Mouse (Mus musculus): ENCODE data around the gene Fam208b. TPM values are rescaled to one million over a fixed set of nuclear protein-coding genes. Genes with fewer than 3 reads are reported as not detected.

Gene Fam208b
- 19.7 and 23.2 TPM in 2 replicates for polyA plus RNA-seq (2015; fragmentation: Nextera tagmentation; extraction: Ambion mirVana)

- peak within 1 kb of the TSS; percentile 88 for H3K9ac ChIP-seq (replicated peaks)
Measured at GRCm38 (mm10) chr13:3610795-3611438, at the start of gene Fam208b. Gene Fam208b (minus strand): TSS chr13:3611108.

GRCm38 (mm10) chr13:3659163-3660160, 48.6 kb upstream of the Fam208b start:
- WGBS, result 85% methylated on average over 16 of the region's 16 CpGs
- Histone ChIP-seq H3K4me1 (replicated peaks) (no peaks in the 10 kb centered on the region), H3K9me3 (no peaks in the 10 kb centered on the region), H3K27me3 (no peaks in the 10 kb centered on the region), H3K27ac (no peak overlapping the region), H3K36me3 (no peaks in the 10 kb centered on the region), H3K4me2 (replicated peaks) (no peak overlapping the region), H3K4me3 (replicated peaks) (no peak overlapping the region), H3K9ac (replicated peaks) (no peak overlapping the region)
- no peak for ATAC-seq

More at GRCm38 (mm10) chr13:3610795-3611438, at the start of gene Fam208b:
- H3K9me3 ChIP-seq, result no peaks in the 10 kb centered on the region
- peaks cover 5% of the 10 kb centered on the region; the same call in 1 of the 2 replicates for H3K27me3 ChIP-seq
- H3K27ac ChIP-seq, result peak within 1 kb of the TSS; percentile 89
- peak within 1 kb of the TSS; percentile 86 for H3K4me3 ChIP-seq (replicated peaks)
- peak; percentile 98 for ATAC-seq
- no peaks in the 10 kb centered on the region for H3K36me3 ChIP-seq
- peaks cover 9% of the 10 kb centered on the region for H3K4me1 ChIP-seq (replicated peaks)
- H3K4me2 ChIP-seq (replicated peaks), result peak within 1 kb of the TSS; percentile 78
- under 1% methylated on average over 58 of the region's 58 CpGs for WGBS

- H3K9ac ChIP-seq (replicated peaks), result no peak overlapping the region
- H3K4me1 ChIP-seq (replicated peaks), result no peaks in the 10 kb centered on the region
- no peak overlapping the region for H3K4me3 ChIP-seq (replicated peaks)
- H3K27me3 ChIP-seq, result no peaks in the 10 kb centered on the region
- H3K36me3 ChIP-seq, result peaks cover 22% of the 10 kb centered on the region
- no peak for ATAC-seq
- H3K27ac ChIP-seq, result no peak overlapping the region
- H3K9me3 ChIP-seq, result no peaks in the 10 kb centered on the region
- 93% methylated on average over 2 of the region's 2 CpGs for WGBS
- no peak overlapping the region for H3K4me2 ChIP-seq (replicated peaks)
Measured at GRCm38 (mm10) chr13:3654432-3654831, 43.5 kb upstream of the Fam208b start.

GRCm38 (mm10) chr13:3650569-3650968, 39.7 kb upstream of the Fam208b start:
- Histone ChIP-seq H3K4me3 (replicated peaks) (no peak overlapping the region), H3K9me3 (no peaks in the 10 kb centered on the region), H3K36me3 (peaks cover 39% of the 10 kb centered on the region), H3K9ac (replicated peaks) (no peak overlapping the region), H3K27me3 (no peaks in the 10 kb centered on the region), H3K27ac (no peak overlapping the region), H3K4me1 (replicated peaks) (no peaks in the 10 kb centered on the region), H3K4me2 (replicated peaks) (no peak overlapping the region)
- no peak for ATAC-seq
- 93% methylated on average over 4 of the region's 4 CpGs for WGBS

- Histone ChIP-seq H3K9ac (replicated peaks) (no peak overlapping the region), H3K9me3 (no peaks in the 10 kb centered on the region), H3K4me3 (replicated peaks) (no peak overlapping the region), H3K27ac (no peak overlapping the region), H3K27me3 (no peaks in the 10 kb centered on the region), H3K4me1 (replicated peaks) (no peaks in the 10 kb centered on the region), H3K4me2 (replicated peaks) (no peak overlapping the region), H3K36me3 (peaks cover 50% of the 10 kb centered on the region)
- WGBS, result 86% methylated on average over 7 of the region's 7 CpGs
- no peak for ATAC-seq
Measured at GRCm38 (mm10) chr13:3646566-3646965, 35.7 kb upstream of the Fam208b start.

GRCm38 (mm10) chr13:3645919-3646318, 35.0 kb upstream of the Fam208b start:
- Histone ChIP-seq H3K27me3 (no peaks in the 10 kb centered on the region), H3K4me3 (replicated peaks) (no peak overlapping the region), H3K9me3 (no peaks in the 10 kb centered on the region), H3K9ac (replicated peaks) (no peak overlapping the region), H3K4me2 (replicated peaks) (no peak overlapping the region), H3K27ac (no peak overlapping the region), H3K4me1 (replicated peaks) (no peaks in the 10 kb centered on the region), H3K36me3 (peaks cover 48% of the 10 kb centered on the region)
- no peak for ATAC-seq
- 91% methylated on average over 3 of the region's 3 CpGs for WGBS

- 93% methylated on average over 5 of the region's 5 CpGs for WGBS
- H3K4me1 ChIP-seq (replicated peaks), result no peaks in the 10 kb centered on the region
- no peak overlapping the region for H3K4me3 ChIP-seq (replicated peaks)
- H3K27me3 ChIP-seq, result no peaks in the 10 kb centered on the region
- ATAC-seq, result no peak
- no peak overlapping the region for H3K4me2 ChIP-seq (replicated peaks)
- H3K36me3 ChIP-seq, result peaks cover 39% of the 10 kb centered on the region
- H3K27ac ChIP-seq, result no peak overlapping the region
- H3K9me3 ChIP-seq, result no peaks in the 10 kb centered on the region
- H3K9ac ChIP-seq (replicated peaks), result no peak overlapping the region
Measured at GRCm38 (mm10) chr13:3644871-3645270, 34.0 kb upstream of the Fam208b start.

GRCm38 (mm10) chr13:3642538-3642937, 31.6 kb upstream of the Fam208b start:
- no peak overlapping the region for H3K9ac ChIP-seq (replicated peaks)
- no peak overlapping the region for H3K4me2 ChIP-seq (replicated peaks)
- no peak overlapping the region for H3K4me3 ChIP-seq (replicated peaks)
- H3K36me3 ChIP-seq, result peaks cover 30% of the 10 kb centered on the region
- no peaks in the 10 kb centered on the region for H3K27me3 ChIP-seq
- no peaks in the 10 kb centered on the region for H3K9me3 ChIP-seq
- no peak overlapping the region for H3K27ac ChIP-seq
- no peak for ATAC-seq
- H3K4me1 ChIP-seq (replicated peaks), result no peaks in the 10 kb centered on the region
- WGBS, result 91% methylated on average over 5 of the region's 5 CpGs

- Histone ChIP-seq H3K9me3 (no peaks in the 10 kb centered on the region), H3K27ac (no peak overlapping the region), H3K4me2 (replicated peaks) (no peak overlapping the region), H3K4me1 (replicated peaks) (no peaks in the 10 kb centered on the region), H3K9ac (replicated peaks) (no peak overlapping the region), H3K4me3 (replicated peaks) (no peak overlapping the region), H3K36me3 (peaks cover 30% of the 10 kb centered on the region), H3K27me3 (no peaks in the 10 kb centered on the region)
- 80% methylated on average over 9 of the region's 9 CpGs for whole genome bisulfite sequencing
- ATAC-seq, result peak; percentile 64; the same call in 1 of the 2 replicates
Measured at GRCm38 (mm10) chr13:3642049-3642448, 31.1 kb upstream of the Fam208b start.

GRCm38 (mm10) chr13:3636797-3637196, 25.9 kb upstream of the Fam208b start:
- no peak overlapping the region for H3K27ac ChIP-seq
- H3K9me3 ChIP-seq, result no peaks in the 10 kb centered on the region
- WGBS, result 67% methylated on average over 11 of the region's 11 CpGs
- H3K36me3 ChIP-seq, result no peaks in the 10 kb centered on the region
- H3K4me3 ChIP-seq (replicated peaks), result no peak overlapping the region
- H3K27me3 ChIP-seq, result peaks cover 8% of the 10 kb centered on the region
- H3K4me1 ChIP-seq (replicated peaks), result peaks cover 3% of the 10 kb centered on the region; the same call in 1 of the 2 replicates
- H3K9ac ChIP-seq (replicated peaks), result no peak overlapping the region
- no peak for ATAC-seq
- H3K4me2 ChIP-seq (replicated peaks), result no peak overlapping the region

- Histone ChIP-seq H3K27me3 (peaks cover 8% of the 10 kb centered on the region), H3K9me3 (peaks cover 4% of the 10 kb centered on the region; the same call in 1 of the 2 replicates), H3K4me3 (replicated peaks) (no peak overlapping the region), H3K4me1 (replicated peaks) (peaks cover 3% of the 10 kb centered on the region; the same call in 1 of the 2 replicates), H3K4me2 (replicated peaks) (no peak overlapping the region), H3K36me3 (no peaks in the 10 kb centered on the region), H3K27ac (no peak overlapping the region), H3K9ac (replicated peaks) (no peak overlapping the region)
- 95% methylated on average over 3 of the region's 3 CpGs for WGBS
- ATAC-seq, result no peak
Measured at GRCm38 (mm10) chr13:3635076-3635475, 24.2 kb upstream of the Fam208b start.
